Mouse (Mus musculus) CD4-positive, CD25-positive, alpha-beta regulatory T cell, adult 2 months (primary cell): ENCODE results near the gene Stx5a.

Experiments
- DNase-seq: peaks from one replicate; pipeline ENCODE4 v3.0.0-alpha.2; 2012; ENCODE audit warnings: low read depth, low spot score

The Stx5a gene

GRCm38 (mm10) chr19:8802130-8802821, 61.1 kb downstream of the Stx5a start, which contains the start of gene Zbtb3:
Gene Zbtb3, plus strand, starts transcription at chr19:8802555.
- DNase-seq = peak; percentile 96

- no peak for DNase-seq
These were observed 62.1 kb downstream of the Stx5a start for GRCm38 (mm10) chr19:8803204-8803780.

- DNase-seq = no peak
These were observed 62.9 kb downstream of the Stx5a start for GRCm38 (mm10) chr19:8803879-8804660.
